Mouse (Mus musculus) forebrain, embryonic 14.5 days (tissue): ENCODE measurements at regions not wholly inside any gene's neighbourhood (a gene's known extent, or its start where the extent isn't known, plus 50 kb on each side); places are given as distances from the start of the nearest gene placed in this dataset.
A peak's percentile ranks its signal among the peaks of the same experiment; 100 is the strongest.

Experiments
- ATAC-seq: fragments of 200-750 bp; cut with Nextera tagmentation; 2 replicates; pipeline ENCODE4 v1.8.0; 2017; ENCODE audit warnings: mild to moderate bottlenecking, moderate library complexity
- DNase-seq: peaks from one replicate; pipeline ENCODE4 v3.0.0-alpha.2; 2015; ENCODE audit warnings: low spot score
- H3K27ac ChIP-seq: fragments of 300-500 bp; sonication (generic); 2 replicates; pipeline ENCODE4 v1.5.1; 2014; ENCODE audit warnings: low read depth, mild to moderate bottlenecking, control low read depth, low read length, moderate library complexity
- H3K27me3 ChIP-seq: fragments of 300-500 bp; sonication (generic); replicated peaks from 2 replicates; pipeline ENCODE4 v1.6.1; 2014; ENCODE audit warnings: low read length, control low read depth, mixed read lengths; ENCODE audit not compliant: control insufficient read depth, insufficient read depth
- H3K36me3 ChIP-seq: fragments of 300-500 bp; sonication (generic); 2 replicates; pipeline ENCODE4 v1.6.1; 2014; ENCODE audit warnings: low read length, control low read depth; ENCODE audit not compliant: control insufficient read depth, insufficient read depth
- H3K4me1 ChIP-seq: fragments of 300-500 bp; sonication (generic); 2 replicates; pipeline ENCODE4 v1.6.1; 2014; ENCODE audit warnings: antibody characterized with exemption, low read length, control low read depth; ENCODE audit not compliant: control insufficient read depth, insufficient read depth
- H3K4me2 ChIP-seq: fragments of 300-500 bp; sonication (generic); 2 replicates; pipeline ENCODE4 v1.6.1; 2014; ENCODE audit warnings: mild to moderate bottlenecking, control low read depth, low read length
- H3K4me3 ChIP-seq: fragments of 300-500 bp; sonication (generic); 2 replicates; pipeline ENCODE4 v1.5.1; 2014; ENCODE audit warnings: low read depth, low read length, control low read depth
- H3K9ac ChIP-seq: fragments of 300-500 bp; sonication (generic); 2 replicates; pipeline ENCODE4 v1.6.1; 2014; ENCODE audit warnings: mild to moderate bottlenecking, low read length, control low read depth, moderate library complexity
- H3K9me3 ChIP-seq: fragments of 300-500 bp; sonication (generic); replicated peaks from 2 replicates; pipeline ENCODE4 v1.6.1; 2016; ENCODE audit warnings: low read length, control low read depth, mixed read lengths; ENCODE audit not compliant: control insufficient read depth
- WGBS: fragments of 180-500 bp; shearing (Covaris S2); extraction: QIAGEN DNeasy Blood & Tissue Kit; methylation state at CpG from one replicate; pipeline ENCODE4 v1.1.7; 2014; 5-methylcytosine and 5-hydroxymethylcytosine counted together

GRCm38 (mm10) chr12:68577453-68577852 lies 581.5 kb downstream of the Rps29 start:
- Histone ChIP-seq H3K36me3 (no peaks in the 10 kb centered on the region), H3K9me3 (no peaks in the 10 kb centered on the region), H3K9ac (no peak overlapping the region), H3K27ac (no peak overlapping the region), H3K4me1 (0 out of 2 replicates have a peak, but pooled peaks cover 2% of the 10 kb centered on the region), H3K27me3 (no peaks in the 10 kb centered on the region), H3K4me2 (no peak overlapping the region), H3K4me3 (no peak overlapping the region)
- ATAC-seq = no peak
- WGBS = 73% methylated on average over 6 of the region's 6 CpGs
- DNase-seq = no peak

- H3K9ac ChIP-seq = no peak overlapping the region
- ATAC-seq = no peak
- H3K36me3 ChIP-seq = no peaks in the 10 kb centered on the region
- no peak overlapping the region for H3K4me2 ChIP-seq
- 0 out of 2 replicates have a peak, but pooled peaks cover 2% of the 10 kb centered on the region for H3K4me1 ChIP-seq
- no peak for DNase-seq
- H3K27me3 ChIP-seq = no peaks in the 10 kb centered on the region
- WGBS = 70% methylated on average over 7 of the region's 7 CpGs
- H3K27ac ChIP-seq = no peak overlapping the region
- H3K9me3 ChIP-seq = no peaks in the 10 kb centered on the region
- H3K4me3 ChIP-seq = no peak overlapping the region
These were observed 582.1 kb downstream of the Rps29 start for GRCm38 (mm10) chr12:68576855-68577254.

GRCm38 (mm10) chr12:68554943-68555627 lies 603.9 kb downstream of the Rps29 start:
- Histone ChIP-seq H3K4me3 (no peak overlapping the region), H3K4me2 (no peak overlapping the region), H3K9me3 (no peaks in the 10 kb centered on the region), H3K27me3 (no peaks in the 10 kb centered on the region), H3K27ac (no peak overlapping the region), H3K36me3 (no peaks in the 10 kb centered on the region), H3K4me1 (no peaks in the 10 kb centered on the region), H3K9ac (no peak overlapping the region)
- DNase-seq = no peak
- 39% methylated on average over 7 of the region's 7 CpGs for WGBS
- no peak for ATAC-seq

DNA sequence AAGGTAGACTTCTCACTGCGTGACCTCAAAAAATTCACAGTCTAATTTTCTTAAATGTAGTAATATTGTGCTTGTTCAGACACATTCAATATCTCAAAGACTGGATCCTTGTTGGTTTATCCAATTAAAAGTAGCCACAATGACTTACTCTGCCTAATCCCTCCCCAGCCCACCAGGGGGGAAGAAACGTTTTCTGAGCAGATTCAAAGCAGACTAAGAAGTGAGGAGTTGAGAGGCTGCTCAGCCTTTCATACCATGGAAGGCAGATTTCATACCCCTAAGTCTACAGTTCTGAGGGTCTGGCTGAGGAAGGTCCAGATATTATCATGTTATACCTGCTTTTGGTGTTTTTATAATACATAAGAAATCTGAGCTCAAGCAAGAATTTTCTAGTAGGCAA lies 604.7 kb downstream of the Rps29 start:
- Histone ChIP-seq H3K9me3 (no peaks in the 10 kb centered on the region), H3K27ac (no peak overlapping the region), H3K9ac (no peak overlapping the region), H3K4me3 (no peak overlapping the region), H3K4me1 (no peaks in the 10 kb centered on the region), H3K4me2 (no peak overlapping the region), H3K27me3 (no peaks in the 10 kb centered on the region), H3K36me3 (no peaks in the 10 kb centered on the region)
- 6% methylated on average over 2 of the region's 2 CpGs for WGBS
- ATAC-seq (no peak), DNase-seq (no peak)

DNA sequence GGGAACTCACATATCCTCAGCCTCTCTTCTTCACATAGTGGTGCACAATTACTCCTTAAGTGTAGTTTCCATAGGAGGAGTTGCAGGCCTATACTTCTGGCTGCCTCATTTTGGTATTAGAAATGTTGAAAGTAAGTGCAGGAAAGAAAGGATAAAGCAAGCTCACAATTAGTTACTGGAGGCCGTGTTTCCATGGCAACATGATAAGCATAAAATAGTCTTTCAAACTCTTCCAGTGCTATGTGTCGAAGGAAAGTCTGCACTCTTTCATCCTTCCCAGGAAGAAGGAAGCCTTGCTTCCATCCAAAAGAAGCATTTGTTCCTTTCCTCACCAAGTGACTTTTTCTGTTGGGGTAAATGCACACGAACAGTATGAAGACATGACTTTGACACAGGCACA lies 617.2 kb downstream of the Rps29 start:
- DNase-seq (peak; percentile 49), ATAC-seq (no peak)
- Histone ChIP-seq H3K27me3 (no peaks in the 10 kb centered on the region), H3K27ac (no peak overlapping the region), H3K36me3 (no peaks in the 10 kb centered on the region), H3K9ac (no peak overlapping the region), H3K9me3 (no peaks in the 10 kb centered on the region), H3K4me1 (no peaks in the 10 kb centered on the region; the same call in 1 of the 2 replicates), H3K4me3 (no peak overlapping the region), H3K4me2 (no peak overlapping the region)
- WGBS = 29% methylated on average over 3 of the region's 3 CpGs

DNA sequence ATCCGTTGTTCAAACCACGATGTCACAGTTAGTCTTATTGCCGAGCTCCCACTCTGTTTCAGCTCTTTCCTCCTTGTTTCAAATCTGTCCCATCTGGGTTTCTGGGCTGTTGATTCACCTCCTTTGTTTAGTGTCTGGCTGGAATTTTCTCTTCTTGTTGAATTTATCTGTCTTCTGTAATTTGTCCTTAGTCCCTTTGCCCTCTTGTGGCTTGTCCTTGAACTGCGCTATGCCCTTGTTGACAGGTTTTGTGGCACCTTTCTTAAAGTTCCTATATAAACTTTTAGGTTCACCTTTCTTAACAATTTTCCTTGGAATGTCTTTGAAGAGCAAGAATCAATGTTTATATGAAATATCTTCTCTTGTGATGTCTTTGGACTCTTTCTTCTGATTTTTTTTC lies 658.2 kb downstream of the Rps29 start:
- Histone ChIP-seq H3K9ac (no peak overlapping the region), H3K9me3 (no peaks in the 10 kb centered on the region), H3K36me3 (no peaks in the 10 kb centered on the region), H3K4me1 (no peaks in the 10 kb centered on the region), H3K4me2 (no peak overlapping the region), H3K27me3 (no peaks in the 10 kb centered on the region), H3K4me3 (no peak overlapping the region), H3K27ac (no peak overlapping the region)
- ATAC-seq (no peak), DNase-seq (peak; percentile 56)
- WGBS = 81% methylated on average over 4 of the region's 4 CpGs

DNA sequence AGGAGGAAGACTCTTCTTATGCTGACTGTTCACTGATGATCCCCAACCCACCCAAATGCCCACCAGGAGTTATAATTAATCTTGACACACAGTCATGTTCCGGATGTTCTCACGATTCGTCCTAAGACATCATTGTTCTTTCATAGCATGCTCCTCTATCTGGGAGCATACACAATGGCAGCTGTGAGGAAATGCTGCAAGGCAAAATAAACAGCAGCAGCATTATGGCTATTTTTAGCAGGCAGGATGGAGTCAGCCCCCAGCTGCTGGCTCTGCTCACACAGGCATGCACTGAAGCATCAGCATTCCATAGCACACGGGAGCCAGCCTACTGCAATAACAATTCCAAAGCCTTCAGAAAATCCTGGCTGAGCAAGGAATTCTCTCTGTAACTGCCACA lies 696.0 kb downstream of the Rps29 start:
- Histone ChIP-seq H3K4me2 (no peak overlapping the region), H3K27ac (no peak overlapping the region), H3K4me1 (no peaks in the 10 kb centered on the region), H3K9ac (no peak overlapping the region), H3K27me3 (no peaks in the 10 kb centered on the region), H3K4me3 (no peak overlapping the region), H3K36me3 (no peaks in the 10 kb centered on the region), H3K9me3 (no peaks in the 10 kb centered on the region)
- ATAC-seq = peak; percentile 63
- 55% methylated on average over 4 of the region's 4 CpGs for WGBS
- peak; percentile 37 for DNase-seq

GRCm38 (mm10) chr12:68458196-68458595 lies 700.8 kb downstream of the Rps29 start:
- no peak for ATAC-seq

DNA sequence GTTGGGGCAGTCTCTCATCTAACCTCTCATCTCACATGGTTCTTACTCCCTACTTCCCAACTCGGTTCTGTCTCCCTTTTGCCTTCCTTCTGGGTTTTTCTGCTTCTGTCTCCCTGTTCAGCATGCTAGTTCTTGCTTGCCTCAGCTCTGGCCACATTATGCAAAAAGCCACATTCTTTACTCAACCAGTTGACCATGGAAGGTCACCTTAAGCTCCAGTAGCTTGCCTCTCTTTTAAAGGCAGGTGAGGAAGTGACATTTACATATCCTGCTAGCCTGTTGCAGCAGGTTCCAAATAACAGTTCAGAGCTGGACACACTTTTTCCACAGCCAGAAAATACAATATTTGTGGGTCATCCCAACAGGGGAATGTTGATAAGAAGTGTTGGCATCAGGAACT lies 732.4 kb downstream of the Rps29 start:
- no peaks in the 10 kb centered on the region for H3K27me3 ChIP-seq
- ATAC-seq = no peak
- H3K9ac ChIP-seq = no peak overlapping the region
- H3K27ac ChIP-seq = no peak overlapping the region
- H3K36me3 ChIP-seq = no peaks in the 10 kb centered on the region
- no peak overlapping the region for H3K4me3 ChIP-seq
- no peak for DNase-seq
- no peaks in the 10 kb centered on the region for H3K9me3 ChIP-seq
- no peak overlapping the region for H3K4me2 ChIP-seq
- 81% methylated on average over 1 of the region's 1 CpGs for WGBS
- no peaks in the 10 kb centered on the region for H3K4me1 ChIP-seq

More at GRCm38 (mm10) chr12:68458196-68458595, 700.8 kb downstream of the Rps29 start:
- WGBS = 82% methylated on average over 7 of the region's 7 CpGs
- no peaks in the 10 kb centered on the region for H3K4me1 ChIP-seq
- no peak overlapping the region for H3K9ac ChIP-seq
- H3K27ac ChIP-seq = no peak overlapping the region
- H3K36me3 ChIP-seq = no peaks in the 10 kb centered on the region
- DNase-seq = no peak
- H3K4me3 ChIP-seq = no peak overlapping the region
- H3K9me3 ChIP-seq = no peaks in the 10 kb centered on the region
- H3K4me2 ChIP-seq = no peak overlapping the region
- H3K27me3 ChIP-seq = no peaks in the 10 kb centered on the region
